Mouse (Mus musculus): Measurements from ENCODE around the gene Lingo3.
A peak's percentile ranks its signal among the peaks of the same experiment; 100 is the strongest.
"Not testable (repeated sequence)": the region's sequence is repeated elsewhere in the genome, so short reads cannot be mapped to it uniquely, and the experiment has no call there.

Lingo3 gene

GRCm38 (mm10) chr10:80819406-80819805, 24.4 kb downstream of the Lingo3 start:
- peak; percentile 75 to 87 for DNase-seq

- no peak for DNase-seq
Measured at GRCm38 (mm10) chr10:80818599-80819281, 25.1 kb downstream of the Lingo3 start.

- not testable (repeated sequence) for DNase-seq
Measured at GRCm38 (mm10) chr10:80817955-80818354, 25.9 kb downstream of the Lingo3 start.

GRCm38 (mm10) chr10:80817164-80817563, 26.7 kb downstream of the Lingo3 start:
- no peak for DNase-seq

GRCm38 (mm10) chr10:80816303-80816702, 27.5 kb downstream of the Lingo3 start:
- not testable (repeated sequence) for DNase-seq

GRCm38 (mm10) chr10:80814800-80815199, 29.0 kb downstream of the Lingo3 start:
- no peak for DNase-seq

GRCm38 (mm10) chr10:80813366-80813765, 30.5 kb downstream of the Lingo3 start, which contains the start of gene Jsrp1:
Gene Jsrp1 (minus strand): TSS chr10:80813498.
- DNase-seq, result no peak

- no peak for DNase-seq
Measured at GRCm38 (mm10) chr10:80812391-80813041, 31.3 kb downstream of the Lingo3 start.

- DNase-seq, result no peak
Measured at GRCm38 (mm10) chr10:80810084-80810483, 33.8 kb downstream of the Lingo3 start.

GRCm38 (mm10) chr10:80808985-80809632, 34.7 kb downstream of the Lingo3 start:
- no peak for DNase-seq

- no peak for DNase-seq
Measured at GRCm38 (mm10) chr10:80808099-80808984, 35.5 kb downstream of the Lingo3 start.

GRCm38 (mm10) chr10:80807057-80807627, 36.7 kb downstream of the Lingo3 start:
- peak; percentile 77 to 87 for DNase-seq

GRCm38 (mm10) chr10:80806341-80807056, 37.3 kb downstream of the Lingo3 start:
- DNase-seq, result no peak

- DNase-seq, result peak; percentile 75 to 82
Measured at GRCm38 (mm10) chr10:80805925-80806324, 37.9 kb downstream of the Lingo3 start.

GRCm38 (mm10) chr10:80805322-80805721, 38.5 kb downstream of the Lingo3 start:
- no peak for DNase-seq

GRCm38 (mm10) chr10:80804916-80805315, 38.9 kb downstream of the Lingo3 start, which contains the start of gene Amh:
Gene Amh (plus strand): TSS chr10:80805243.
- no peak for DNase-seq

- DNase-seq, result no peak
Measured at GRCm38 (mm10) chr10:80804340-80804739, 39.5 kb downstream of the Lingo3 start.

- no peak for DNase-seq
Measured at GRCm38 (mm10) chr10:80802996-80803395, 40.8 kb downstream of the Lingo3 start.

GRCm38 (mm10) chr10:80802204-80802912, 41.5 kb downstream of the Lingo3 start:
- no peak for DNase-seq

- no peak for DNase-seq
Measured at GRCm38 (mm10) chr10:80799070-80799566, 44.7 kb downstream of the Lingo3 start.

All from kidney, postnatal 25 days (tissue).